Mouse (Mus musculus) right cerebral cortex, postnatal 25 days (tissue): ENCODE data around the gene Sptb.

ENCODE experiments used
- DNase-seq: peaks from one replicate; pipeline ENCODE4 v3.0.0; 2022

Sptb gene

GRCm38 (mm10) chr12:76672008-76672407, 38.3 kb downstream of the Sptb start:
- no peak for DNase-seq

DNA sequence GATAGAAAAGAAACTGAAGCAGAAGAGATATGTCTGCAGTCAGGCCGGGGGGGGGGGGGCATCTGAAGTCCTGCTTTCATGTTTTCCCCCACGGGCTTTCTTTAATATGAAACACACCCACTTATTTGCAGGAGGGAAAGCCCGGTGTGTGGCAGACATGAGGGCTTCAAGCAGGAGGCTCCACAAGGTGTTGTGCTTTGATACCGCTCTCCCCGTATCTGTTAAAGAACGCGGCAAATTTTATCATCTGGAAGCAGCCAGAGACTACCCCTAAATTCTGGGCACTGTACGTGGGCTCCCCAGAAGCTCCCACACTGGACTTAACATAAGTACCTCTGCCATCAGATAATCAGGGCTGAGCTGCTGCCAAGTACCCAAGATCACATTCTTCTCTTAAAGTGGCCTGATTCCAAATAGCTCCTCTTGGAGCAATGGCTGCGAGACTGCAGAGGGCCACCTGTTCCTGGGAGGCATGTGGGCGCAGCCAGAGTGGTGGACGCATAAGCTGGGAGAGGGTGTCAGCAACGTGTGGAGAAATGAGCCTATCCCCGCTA, 39.7 kb downstream of the Sptb start:
- peak; percentile 49 for DNase-seq

DNA sequence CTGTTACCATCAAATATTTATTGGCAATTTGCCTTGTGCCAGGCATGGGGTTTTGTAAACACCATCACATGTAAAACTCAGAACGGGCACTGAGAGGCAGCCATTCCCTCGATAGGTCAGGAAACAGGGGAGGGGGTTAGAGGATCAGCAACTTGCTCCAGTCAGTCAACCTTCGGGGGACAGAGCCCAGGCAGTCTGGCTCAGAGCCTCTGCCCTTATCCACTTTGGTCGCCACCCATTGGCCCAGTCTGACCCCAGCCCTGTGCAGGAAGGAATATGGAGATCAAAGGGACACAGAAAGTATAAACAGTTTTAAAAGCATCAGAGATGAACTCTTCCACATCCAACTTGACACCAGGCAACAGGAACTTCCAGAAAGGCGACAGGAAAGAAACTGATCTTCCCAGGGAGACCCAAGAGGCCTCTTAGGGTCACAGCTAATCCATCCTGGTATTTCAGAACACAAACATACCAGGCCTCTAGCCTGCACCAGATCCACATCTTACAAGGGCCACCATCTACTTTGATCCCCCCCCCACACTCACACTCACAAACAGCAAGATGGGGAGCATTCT, 40.3 kb downstream of the Sptb start:
- no peak for DNase-seq

- DNase-seq: no peak
These were observed 41.5 kb downstream of the Sptb start for GRCm38 (mm10) chr12:76668654-76669419.

- no peak for DNase-seq
These were observed 58.5 kb downstream of the Sptb start for GRCm38 (mm10) chr12:76651788-76652345.

DNA sequence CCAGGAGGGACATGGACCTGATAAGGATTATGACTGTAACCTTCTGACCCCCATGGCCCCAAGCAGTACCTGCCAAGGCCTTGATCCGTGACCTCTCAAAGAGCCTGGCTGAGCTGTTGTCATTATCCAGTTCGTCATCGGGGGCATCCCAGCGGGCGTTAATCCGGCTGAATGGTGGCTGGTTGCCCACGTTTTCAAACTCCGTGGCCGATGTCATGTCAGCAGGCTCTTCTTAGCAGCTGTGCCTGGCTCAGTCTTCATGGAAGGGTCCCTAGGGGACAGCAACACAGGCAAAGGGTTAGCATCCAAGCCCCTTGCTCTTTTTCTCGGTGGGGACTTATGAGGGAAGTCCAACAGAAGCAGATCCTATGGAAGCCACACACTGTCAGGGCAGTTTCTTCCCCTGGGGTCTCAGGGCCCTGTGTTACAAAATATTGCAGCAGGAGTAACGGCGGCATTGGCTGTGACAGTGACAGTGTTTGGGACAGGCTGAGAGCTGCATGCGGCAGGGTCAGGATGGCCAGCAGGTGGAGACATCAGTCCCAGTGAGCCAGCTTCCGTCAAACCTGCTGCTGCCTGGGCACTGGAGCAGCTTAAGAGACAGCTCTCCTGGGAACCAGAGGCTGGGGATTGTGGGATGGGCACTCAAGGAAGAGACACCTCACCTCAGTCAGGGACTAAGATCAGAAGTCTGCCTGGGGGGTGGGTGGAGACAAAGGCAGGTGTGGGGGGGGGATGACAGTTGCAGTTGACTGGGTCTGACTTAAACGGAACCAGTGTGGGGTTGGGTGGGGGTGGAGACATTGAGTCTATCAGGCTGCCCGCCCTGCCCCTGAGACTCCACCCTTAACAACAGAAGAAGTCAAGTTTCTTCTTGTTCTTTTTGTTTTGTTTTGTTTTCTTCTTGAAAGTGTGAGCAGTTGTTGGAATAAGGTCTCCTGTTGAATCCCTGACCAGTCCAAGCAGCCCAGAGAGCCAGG, 60.3 kb downstream of the Sptb start:
- DNase-seq: peak; percentile 60

DNA sequence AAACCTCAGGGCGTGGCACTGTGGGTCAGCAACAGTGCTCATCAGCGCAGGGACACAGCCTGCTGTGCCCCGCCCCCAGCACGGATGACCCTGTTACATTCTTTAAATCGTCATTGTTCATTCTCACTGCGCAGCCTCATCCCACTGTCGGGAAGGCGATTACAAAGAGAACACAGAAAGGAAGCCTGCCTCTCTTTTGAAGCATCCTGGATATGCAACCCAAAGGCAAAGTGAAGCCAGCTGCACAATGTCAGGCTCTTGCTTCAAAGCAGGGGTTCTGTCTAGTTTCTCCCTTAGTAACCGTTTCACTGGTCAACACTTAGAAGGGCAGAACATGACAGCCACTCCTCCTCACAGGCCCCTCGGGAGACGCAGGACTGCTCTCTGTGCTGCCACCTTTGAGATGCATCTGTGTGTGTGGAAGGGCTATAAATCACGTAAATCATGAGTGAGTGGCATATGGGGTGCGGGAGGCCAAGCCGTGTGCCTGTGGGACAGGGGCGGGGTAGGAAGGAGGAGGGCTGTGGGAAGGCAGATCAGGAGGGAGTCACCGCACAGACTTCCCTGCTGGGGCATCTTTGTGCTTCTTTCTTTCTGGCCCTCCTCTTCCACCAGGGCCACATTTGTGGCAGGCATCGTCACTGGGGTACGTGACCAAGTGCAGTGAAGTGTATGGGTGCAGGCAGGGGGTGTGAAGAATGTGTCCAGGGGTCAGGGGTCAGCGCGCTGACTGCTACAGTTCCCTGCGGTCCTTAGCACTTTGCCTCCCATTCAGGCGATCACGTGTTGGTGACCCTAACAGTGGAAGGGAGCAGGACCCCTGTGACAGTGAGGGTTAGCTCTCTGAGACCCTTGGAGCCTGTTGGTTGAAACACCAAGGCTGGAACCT, 64.9 kb downstream of the Sptb start:
- no peak for DNase-seq

- no peak for DNase-seq
These were observed 66.7 kb downstream of the Sptb start for GRCm38 (mm10) chr12:76643679-76644078.

- DNase-seq: no peak
These were observed 67.7 kb downstream of the Sptb start for GRCm38 (mm10) chr12:76642616-76643015.

GRCm38 (mm10) chr12:76640620-76641019, 69.7 kb downstream of the Sptb start:
- DNase-seq: no peak

- no peak for DNase-seq
These were observed 75.3 kb downstream of the Sptb start for GRCm38 (mm10) chr12:76634899-76635693.

DNA sequence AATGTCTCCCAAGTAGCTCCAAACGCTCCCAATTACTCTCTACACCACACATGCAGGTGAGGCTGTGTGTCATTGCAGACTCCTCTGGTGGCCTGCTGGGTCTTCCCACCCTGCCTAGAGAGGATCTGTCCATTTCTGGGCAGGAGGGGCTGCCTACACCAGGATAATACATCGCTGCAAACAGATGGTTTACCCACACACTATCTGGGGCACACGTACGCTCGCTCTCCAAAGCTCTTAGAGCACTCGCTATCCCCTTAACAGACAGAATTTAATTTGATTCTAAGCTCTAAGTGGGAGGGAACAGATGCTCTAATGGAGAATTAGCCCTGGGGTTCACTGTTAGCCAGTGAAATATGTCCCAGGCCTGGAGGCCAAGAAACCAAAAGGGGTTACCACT, 87.0 kb downstream of the Sptb start:
- DNase-seq: no peak

- no peak for DNase-seq
These were observed 90.5 kb downstream of the Sptb start for GRCm38 (mm10) chr12:76619847-76620246.

DNA sequence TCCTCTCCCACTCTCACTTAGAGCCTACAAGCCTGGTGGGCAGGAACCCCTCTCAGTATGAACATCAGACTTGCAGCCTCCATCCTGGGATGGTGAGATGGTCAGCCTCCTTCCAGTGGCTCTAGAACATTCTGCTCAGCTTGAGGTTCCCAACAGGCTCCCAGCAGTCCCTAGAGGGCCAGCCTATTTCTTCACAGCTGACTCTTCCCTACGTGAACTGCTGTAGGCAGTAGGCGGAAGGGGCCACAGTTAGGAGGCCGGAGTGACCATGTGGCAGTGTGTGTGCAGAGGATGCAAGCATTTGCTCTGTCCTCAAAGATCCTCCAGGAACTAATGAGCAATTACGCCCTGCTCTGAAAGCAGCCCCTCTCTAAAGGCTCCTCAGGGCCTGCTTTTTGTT, 92.2 kb downstream of the Sptb start:
- DNase-seq: no peak

DNA sequence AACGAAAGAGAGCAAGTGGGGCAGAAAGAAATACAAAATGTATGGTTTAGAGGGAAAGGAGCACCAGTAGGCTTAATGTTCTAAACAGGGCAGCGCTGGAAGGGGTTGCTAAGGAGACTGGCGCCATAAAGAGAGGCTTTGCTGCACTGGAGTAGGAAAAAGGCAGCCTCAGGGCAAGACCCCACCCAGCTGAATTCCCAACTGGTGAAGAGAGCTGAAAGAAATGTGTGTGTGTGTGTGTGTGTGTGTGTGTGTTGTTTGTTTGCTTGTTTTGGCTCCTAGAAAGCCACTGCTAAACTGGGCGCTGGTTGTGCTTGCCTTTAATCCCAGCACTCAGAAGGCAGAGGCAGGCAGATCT, 94.8 kb downstream of the Sptb start:
- DNase-seq: no peak

GRCm38 (mm10) chr12:76614868-76615579, 95.3 kb downstream of the Sptb start:
- DNase-seq: no peak

GRCm38 (mm10) chr12:76612621-76613020, 97.7 kb downstream of the Sptb start:
- DNase-seq: no peak

DNA sequence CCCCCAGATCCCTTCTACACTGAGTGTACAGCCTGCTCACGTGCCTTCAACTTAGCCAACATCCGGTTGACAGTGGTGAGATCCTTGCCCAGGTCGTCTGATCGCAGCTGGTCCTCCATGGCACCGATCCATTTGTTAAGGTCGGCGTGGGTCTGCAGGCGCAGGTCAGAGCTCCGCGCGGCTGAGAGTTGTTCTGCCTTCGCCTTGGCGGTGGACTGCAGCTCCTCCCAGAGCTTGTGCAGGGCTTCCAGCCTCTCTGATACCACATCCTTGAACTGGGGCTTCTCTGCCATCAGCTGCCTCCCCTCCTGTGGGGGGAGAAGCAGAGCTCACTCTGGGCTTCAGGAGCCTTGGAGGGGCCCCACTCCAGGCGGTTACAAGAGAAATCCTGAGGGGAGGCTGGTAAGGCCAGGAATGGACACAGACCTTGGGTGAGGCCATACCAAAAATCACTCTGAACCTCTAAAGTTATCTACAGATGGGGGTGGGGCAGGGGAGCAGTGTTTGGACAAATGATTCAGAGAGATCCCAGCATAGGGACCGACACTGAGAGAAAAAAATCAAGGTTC, 101.3 kb downstream of the Sptb start:
- no peak for DNase-seq

GRCm38 (mm10) chr12:76608241-76608640, 102.1 kb downstream of the Sptb start:
- DNase-seq: no peak

- no peak for DNase-seq
These were observed 104.5 kb downstream of the Sptb start for GRCm38 (mm10) chr12:76605837-76606236.
